Mouse (Mus musculus) Patski (cell line): ENCODE data around the gene Mdh1b. TPM values are rescaled to one million over a fixed set of nuclear protein-coding genes. Genes with fewer than 3 reads are reported as not detected.

Source experiments
- ATAC-seq: fragments of 100-300 bp; one replicate; pipeline ENCODE4 v1.8.0; 2021
- CTCF ChIA-PET: fragments of 350-600 bp; sonication (Branson Sonifier 250); formaldehyde crosslinking; loops from one replicate; lab custom pipeline; 2022; ENCODE audit warnings: inconsistent platforms; lab: Charles Lee
- POLR2A ChIA-PET: fragments of 350-600 bp; sonication (Branson Sonifier 250); formaldehyde crosslinking; loops from one replicate; lab custom pipeline; 2022; ENCODE audit warnings: antibody characterized with exemption, inconsistent platforms; lab: Charles Lee
- DNase-seq: peaks from one replicate; pipeline ENCODE4 v3.0.0-alpha.2; 2011; ENCODE audit warnings: low read depth, low spot score
- H3K27me3 ChIP-seq: fragments of 371-371 bp; one replicate; pipeline ENCODE4 v1.5.1; 2021
- CTCF ChIP-seq: fragments of 100-300 bp; IDR thresholded peaks from one replicate; pipeline ENCODE4 v1.5.1; 2021
- in situ Hi-C: fragments of 300-500 bp; cut with MboI; formaldehyde crosslinking; loops from 3 replicates; pipeline ENCODE4 v1.11.1; 2018; ENCODE audit warnings: low pct_unique_long_range_greater_than_20kb, mixed read lengths
- polyA plus RNA-seq: library from polyadenylated mRNA; unstranded; gene quantifications from one replicate; pipeline ENCODE4 v1.2.3, GENCODE M21; 2021

Gene Mdh1b
- polyA plus RNA-seq, 1 experiment from 2014 or later: 0.15 TPM

GRCm38 (mm10) chr1:63666089-63666488 is 64.0 kb downstream of the Mdh1b start:
- DNase-seq: no peak
- ChIA-PET POLR2A (no interaction called here), CTCF (no interaction called here)
- no peak for ATAC-seq
- TF ChIP-seq CTCF: no peak
- peaks cover 15% of the 10 kb centered on the region for H3K27me3 ChIP-seq
- in situ Hi-C loops: loop anchor here (5.0 to 25.0 kb wide), 4 partner anchors 96 to 1346 kb away; no protein-coding TSS in a partner anchor

DNA sequence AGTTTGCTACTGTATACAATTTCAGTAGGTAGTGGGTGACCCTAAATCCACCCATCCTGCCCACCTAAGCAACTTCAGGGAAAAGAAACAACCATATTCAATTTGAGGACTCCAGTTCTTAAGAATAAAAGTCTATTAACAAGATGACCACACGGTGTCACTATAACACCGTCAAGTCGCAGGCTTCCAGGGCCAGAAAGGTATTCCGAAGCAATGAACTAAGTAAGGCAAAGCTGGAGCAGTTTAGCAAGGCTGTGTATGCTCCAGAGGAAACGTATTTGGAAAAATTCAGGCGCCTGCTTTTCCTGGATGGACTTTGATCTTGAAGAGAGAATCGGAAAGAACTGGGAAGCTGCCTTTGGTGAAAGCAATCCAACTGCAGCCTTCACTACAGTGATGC is 70.5 kb downstream of the Mdh1b start:
- peak; percentile 57 for TF ChIP-seq CTCF
- CTCF ChIA-PET: interaction anchor here (1.6 to 2.9 kb wide), 2 partner anchors 11 to 789 kb away, joined by 4 to 12 read pairs; no protein-coding TSS in a partner anchor
- DNase-seq (peak; percentile 7), ATAC-seq (peak; percentile 51)
- in situ Hi-C loops: loop anchor here (5.0 to 25.0 kb wide), 2 partner anchors 1048 to 1353 kb away; no protein-coding TSS in a partner anchor
- H3K27me3 ChIP-seq: peaks cover 21% of the 10 kb centered on the region
- POLR2A ChIA-PET: no interaction called here

DNA sequence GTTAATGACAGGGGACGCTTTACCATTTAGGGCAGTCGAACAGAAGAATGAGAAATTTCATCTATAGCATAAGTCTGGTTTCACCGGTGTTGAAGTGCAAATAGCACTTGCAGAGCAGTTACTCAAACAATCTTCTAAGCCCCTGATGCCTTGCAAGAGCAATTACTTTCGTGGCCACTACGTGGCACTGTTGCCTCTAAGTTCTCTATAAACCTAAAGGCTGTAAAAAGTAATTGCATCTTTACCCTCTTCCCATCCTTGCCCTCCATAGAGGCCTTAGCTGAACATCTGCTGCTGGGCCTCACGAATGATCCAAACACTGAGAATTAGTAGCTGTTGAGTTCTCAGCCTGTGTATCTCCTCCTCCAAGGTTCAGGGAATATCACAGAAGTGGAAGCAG is 72.1 kb downstream of the Mdh1b start:
- in situ Hi-C loops: loop anchor here (5.0 to 25.0 kb wide), 2 partner anchors 1049 to 1354 kb away; no protein-coding TSS in a partner anchor
- CTCF ChIA-PET: no interaction called here
- DNase-seq (peak; percentile 12), ATAC-seq (no peak)
- peaks cover 28% of the 10 kb centered on the region for H3K27me3 ChIP-seq
- TF ChIP-seq CTCF: peak; percentile 81
- POLR2A ChIA-PET: no interaction called here

Other genes with a start within 250 kb of the Mdh1b start
- not detected for gene Gm39653, start 114.3 kb downstream of the Mdh1b start, polyA plus RNA-seq
- not detected for gene Dytn, start 43.4 kb downstream of the Mdh1b start, polyA plus RNA-seq
- gene Fastkd2, start 296 bp upstream of the Mdh1b start, polyA plus RNA-seq: 28.5 TPM
- 0.35 TPM for gene 4933402D24Rik, start 38.9 kb upstream of the Mdh1b start, polyA plus RNA-seq